ENCODE assay signal across 8 mouse cellular contexts in genomic region chr10:78159252-78159878, GRCm38 (mm10). TPM values are rescaled to one million over a fixed set of nuclear protein-coding genes. Genes with fewer than 3 reads are reported as not detected.
DNase-seq lines count a peak whose midpoint lies in the region; ATAC-seq and TF ChIP-seq lines count a peak whose summit lies in the region.

No protein-coding gene starts in this region.

- 9% methylated on average over 17 of the region's 17 CpGs for WGBS in intestine, postnatal 0 days
- 14% methylated on average over 17 of the region's 17 CpGs for WGBS in liver, embryonic 11.5 days
- WGBS in midbrain, embryonic 16.5 days = 17% methylated on average over 17 of the region's 17 CpGs

- no peaks in the 10 kb centered on the region for H3K27me3 ChIP-seq in intestine, postnatal 0 days (replicated peaks; ENCODE audit: control insufficient read depth, insufficient read depth, low read length)
- no peaks in the 10 kb centered on the region for H3K27me3 ChIP-seq in liver, embryonic 11.5 days (replicated peaks; ENCODE audit: control insufficient read depth, insufficient read depth, low read length)
- no peaks in the 10 kb centered on the region for H3K27me3 ChIP-seq in midbrain, embryonic 16.5 days (ENCODE audit: control insufficient read depth, insufficient read depth, low read depth, low read length)

- no peaks in the 10 kb centered on the region for H3K9me3 ChIP-seq in intestine, postnatal 0 days (ENCODE audit: control insufficient read depth)
- no peaks in the 10 kb centered on the region for H3K9me3 ChIP-seq in liver, embryonic 11.5 days (ENCODE audit: control insufficient read depth, low read length)
- H3K9me3 ChIP-seq in midbrain, embryonic 16.5 days (replicated peaks; ENCODE audit: control insufficient read depth, low read length, poor library complexity, severe bottlenecking) = no peaks in the 10 kb centered on the region

- peak; percentile 69 for DNase-seq in layer of hippocampus, adult 11-12 months (ENCODE audit: low spot score)
- DNase-seq in layer of hippocampus, adult 8-10 months (ENCODE audit: low spot score in 2 of 2) = no peak
- DNase-seq in cerebellum, adult 8-10 months = peak; percentile 60
- peak; percentile 80 to 85 for DNase-seq in heart, adult 18-20 months
- DNase-seq in liver, embryonic 11.5 days (ENCODE audit: low spot score) = peak; percentile 52
- DNase-seq in thymus, postnatal 0 days (ENCODE audit: low spot score) = peak; percentile 70

- peak overlapping the region; percentile 6; the same call in 1 of the 2 replicates for H3K4me3 ChIP-seq in intestine, postnatal 0 days (ENCODE audit: low read depth, low read length)
- H3K4me3 ChIP-seq in liver, embryonic 11.5 days (ENCODE audit: low read depth, low read length) = peak overlapping the region; percentile 31
- no peak overlapping the region for H3K4me3 ChIP-seq in midbrain, embryonic 16.5 days (ENCODE audit: low read depth, low read length)

- peak overlapping the region; percentile 60 for H3K4me2 ChIP-seq in intestine, postnatal 0 days (replicated peaks; ENCODE audit: low read depth)
- H3K4me2 ChIP-seq in liver, embryonic 11.5 days = peak overlapping the region; percentile 65
- peak overlapping the region; percentile 57 for H3K4me2 ChIP-seq in midbrain, embryonic 16.5 days (ENCODE audit: low read length)

- ATAC-seq in intestine, postnatal 0 days = peak; percentile 55
- ATAC-seq in liver, embryonic 11.5 days (replicated peaks; ENCODE audit: low FRiP score) = peak; percentile 44
- peak; percentile 32 for ATAC-seq in midbrain, embryonic 16.5 days

- H3K27ac ChIP-seq in intestine, postnatal 0 days (ENCODE audit: low read depth, low read length) = 0 out of 2 replicates have a peak overlapping the region, but pooled peaks have one; percentile 55
- H3K27ac ChIP-seq in liver, embryonic 11.5 days (ENCODE audit: low read depth, low read length) = no peak overlapping the region
- H3K27ac ChIP-seq in midbrain, embryonic 16.5 days (ENCODE audit: low read length) = no peak overlapping the region

- H3K36me3 ChIP-seq in intestine, postnatal 0 days (ENCODE audit: control insufficient read depth, insufficient read depth) = peaks cover 35% of the 10 kb centered on the region; the same call in 1 of the 2 replicates
- peaks cover 13% of the 10 kb centered on the region for H3K36me3 ChIP-seq in liver, embryonic 11.5 days (ENCODE audit: control insufficient read depth, insufficient read depth, low read length)
- 0 out of 2 replicates have a peak, but pooled peaks cover 10% of the 10 kb centered on the region for H3K36me3 ChIP-seq in midbrain, embryonic 16.5 days (ENCODE audit: control insufficient read depth, insufficient read depth, low read length)

- H3K9ac ChIP-seq in intestine, postnatal 0 days (ENCODE audit: low read depth, low read length) = no peak overlapping the region
- H3K9ac ChIP-seq in liver, embryonic 11.5 days (ENCODE audit: low read depth, low read length) = no peak overlapping the region
- peak overlapping the region; percentile 33; the same call in 1 of the 2 replicates for H3K9ac ChIP-seq in midbrain, embryonic 16.5 days (ENCODE audit: low read depth, low read length)

- TF ChIP-seq CTCF in intestine, postnatal 0 days (IDR thresholded peaks at IDR 0.05; ENCODE audit: low read depth) = no peak

- 0 out of 2 replicates have a peak, but pooled peaks cover 3% of the 10 kb centered on the region for H3K4me1 ChIP-seq in intestine, postnatal 0 days (replicated peaks; ENCODE audit: control insufficient read depth, insufficient read depth, low read length)
- peaks cover 9% of the 10 kb centered on the region for H3K4me1 ChIP-seq in liver, embryonic 11.5 days (replicated peaks; ENCODE audit: control insufficient read depth, insufficient read depth, low read length)
- H3K4me1 ChIP-seq in midbrain, embryonic 16.5 days (ENCODE audit: control insufficient read depth, insufficient read depth, low read length) = peaks cover 7% of the 10 kb centered on the region

RNA-seq across cellular contexts. Expression of gene D10Jhu81e, which starts 10.2 kb away (rescaled TPM):
- total RNA-seq in layer of hippocampus, adult 8-10 months (2022) = 100 to 1,000 TPM; 120 to 134 (median 127) TPM
- total RNA-seq in heart, adult 18-20 months (2021) = 100 to 1,000 TPM; 684 to 739 TPM
- polyA plus RNA-seq in intestine, postnatal 0 days (2015; fragmentation: Nextera tagmentation; extraction: Ambion mirVana) = 21.9 and 23.9 TPM in 2 replicates
- polyA plus RNA-seq in liver, embryonic 11.5 days (2014; fragmentation: Nextera tagmentation; extraction: Ambion mirVana) = 22.9 and 24.3 TPM in 2 replicates
- 24.9 and 34.2 TPM in 2 replicates for polyA plus RNA-seq in midbrain, embryonic 16.5 days (2015; fragmentation: Nextera tagmentation; extraction: Ambion mirVana)
- polyA plus RNA-seq in thymus, postnatal 0 days (2015; fragmentation: Nextera tagmentation; extraction: Ambion mirVana) = 28.9 and 31.2 TPM in 2 replicates

RNA-seq across cellular contexts. Expression of gene Pwp2, which starts 25.6 kb away (rescaled TPM):
- total RNA-seq in layer of hippocampus, adult 8-10 months (2022) = 10 to 100 TPM; 19.6 to 22.1 (median 20.3) TPM
- 10 to 100 TPM; 11.2 to 11.6 TPM for total RNA-seq in heart, adult 18-20 months (2021)
- 4.2 TPM in 2 replicates for polyA plus RNA-seq in intestine, postnatal 0 days (2015; fragmentation: Nextera tagmentation; extraction: Ambion mirVana)
- 30.8 and 35.0 TPM in 2 replicates for polyA plus RNA-seq in liver, embryonic 11.5 days (2014; fragmentation: Nextera tagmentation; extraction: Ambion mirVana)
- 18.1 and 19.0 TPM in 2 replicates for polyA plus RNA-seq in midbrain, embryonic 16.5 days (2015; fragmentation: Nextera tagmentation; extraction: Ambion mirVana)
- 18.1 and 18.7 TPM in 2 replicates for polyA plus RNA-seq in thymus, postnatal 0 days (2015; fragmentation: Nextera tagmentation; extraction: Ambion mirVana)

Comparison
In these comparisons a context has a peak if more than half of its experiments do, and no peak if none do; other contexts are left out.
1. DNase-seq: peak in layer of hippocampus, adult 11-12 months (single experiment), cerebellum, adult 8-10 months (single experiment), heart, adult 18-20 months (2 of 2), liver, embryonic 11.5 days (single experiment) and thymus, postnatal 0 days (single experiment); none in layer of hippocampus, adult 8-10 months (0 of 2).
2. Peak in every context shown above with its lines, with median percentiles within 50 percentile points of each other: ATAC-seq and H3K4me2 ChIP-seq.